Mouse (Mus musculus): ENCODE measurements around the gene Gm17361.
"Not testable (repeated sequence)": the region's sequence is repeated elsewhere in the genome, so short reads cannot be mapped to it uniquely, and the experiment has no call there.

The Gm17361 gene

DNA sequence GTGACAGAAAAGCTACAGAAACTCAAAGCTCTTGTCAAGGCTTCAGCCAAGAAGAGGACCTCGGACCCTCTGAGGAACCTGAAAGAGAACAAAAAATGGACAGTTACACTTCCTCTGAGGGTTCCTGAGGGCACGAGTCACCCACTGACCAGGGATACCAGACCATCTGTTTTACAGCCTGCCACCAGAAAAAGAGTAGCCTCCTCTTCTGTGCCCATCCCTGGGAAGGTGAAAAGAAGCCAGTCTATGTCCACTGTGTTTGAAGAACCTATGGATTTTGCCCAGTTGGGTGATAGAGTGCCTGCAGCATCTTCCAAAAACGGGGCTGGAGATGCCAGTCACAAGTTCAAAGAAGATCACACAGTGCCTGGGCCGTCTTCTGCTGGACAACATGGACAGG lies at the start of gene Gm17361:
Gene Gm17361, plus strand, starts transcription at position 301 of the 400 bp plus-strand sequence.
- DNase-seq (ENCODE audit: low spot score), result not testable (repeated sequence)
